Mouse (Mus musculus): ENCODE results near the gene Hmgcs1. TPM values are rescaled to one million over a fixed set of nuclear protein-coding genes. Genes with fewer than 3 reads are reported as not detected.

Gene Hmgcs1
- polyA plus RNA-seq (2015; fragmentation: Nextera tagmentation; extraction: Ambion mirVana) = 130 and 305 TPM in 2 replicates

GRCm38 (mm10) chr13:119690039-119690728 is at the start of gene Hmgcs1:
Gene Hmgcs1, plus strand, starts transcription at chr13:119690379.

DNA sequence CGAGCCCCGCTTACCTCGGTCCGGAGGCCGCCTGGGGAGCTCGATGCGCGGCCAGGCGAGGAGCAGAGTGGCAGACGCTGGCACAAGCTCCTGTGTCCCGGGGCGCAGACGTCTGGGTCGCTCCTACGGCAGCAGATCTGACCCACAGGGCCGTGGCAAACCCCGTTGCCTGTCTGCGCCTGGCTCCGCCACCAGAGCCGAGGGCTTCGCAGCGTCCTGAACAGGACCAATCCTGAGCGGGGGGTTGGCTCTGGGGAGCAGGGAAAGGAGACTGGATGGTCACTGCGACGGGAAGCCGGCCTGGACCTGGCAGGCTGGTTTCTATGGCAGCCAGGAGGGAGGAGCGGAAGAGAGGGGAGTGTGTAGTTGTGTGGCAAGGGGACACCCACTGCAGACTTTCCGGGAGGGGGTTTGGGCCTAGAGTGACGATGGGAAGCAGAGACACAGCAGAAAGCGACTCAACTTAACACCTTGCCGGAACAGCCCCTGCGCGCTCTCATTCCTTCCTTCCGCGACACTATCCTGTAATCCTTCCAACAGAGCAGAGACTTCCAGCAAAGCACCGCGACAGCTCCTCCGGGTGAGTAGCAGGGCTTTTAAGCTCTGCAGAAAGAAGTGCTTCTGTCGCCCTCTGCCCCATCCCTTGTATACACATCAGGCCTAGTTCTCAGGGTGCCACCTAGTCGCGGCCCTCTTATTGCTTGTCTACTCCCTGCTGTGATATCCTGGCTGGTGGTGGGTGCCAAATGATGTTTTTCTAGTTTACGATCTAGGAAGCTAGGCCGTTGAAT is 65.7 kb downstream of the Hmgcs1 start, which contains the start of gene Nim1k:
TSS of gene Nim1k (minus strand) at position 202 of the 791 bp plus-strand sequence.

Other genes starting within 250 kb of the Hmgcs1 start
- gene 4833420G17Rik, start 227.6 kb upstream of the Hmgcs1 start, polyA plus RNA-seq (2015; fragmentation: Nextera tagmentation; extraction: Ambion mirVana) = 23.1 and 23.8 TPM in 2 replicates
- 0.81 and 1.2 TPM in 2 replicates for gene Tmem267, start 202.3 kb upstream of the Hmgcs1 start, polyA plus RNA-seq (2015; fragmentation: Nextera tagmentation; extraction: Ambion mirVana)
- 1.1 and 1.4 TPM in 2 replicates for gene 3110070M22Rik, start 202.0 kb upstream of the Hmgcs1 start, polyA plus RNA-seq (2015; fragmentation: Nextera tagmentation; extraction: Ambion mirVana)
- not detected in 2 replicates for gene Ccl28, start 66.6 kb upstream of the Hmgcs1 start, polyA plus RNA-seq (2015; fragmentation: Nextera tagmentation; extraction: Ambion mirVana)
- gene Nim1k, start 65.5 kb downstream of the Hmgcs1 start, polyA plus RNA-seq (2015; fragmentation: Nextera tagmentation; extraction: Ambion mirVana) = 0.31 and 0.39 TPM in 2 replicates
- gene Zfp131, start 100.5 kb downstream of the Hmgcs1 start, polyA plus RNA-seq (2015; fragmentation: Nextera tagmentation; extraction: Ambion mirVana) = 17.9 and 22.7 TPM in 2 replicates
- gene AF067063, start 139.8 kb downstream of the Hmgcs1 start, polyA plus RNA-seq (2015; fragmentation: Nextera tagmentation; extraction: Ambion mirVana) = not detected in 2 replicates
- gene D13Ertd608e, start 145.6 kb downstream of the Hmgcs1 start, polyA plus RNA-seq (2015; fragmentation: Nextera tagmentation; extraction: Ambion mirVana) = not detected in 2 replicates
- gene Tcstv1, start 204.4 kb downstream of the Hmgcs1 start, polyA plus RNA-seq (2015; fragmentation: Nextera tagmentation; extraction: Ambion mirVana) = not detected in 2 replicates
- not detected in 2 replicates for gene Gm21761, start 238.9 kb downstream of the Hmgcs1 start, polyA plus RNA-seq (2015; fragmentation: Nextera tagmentation; extraction: Ambion mirVana)

Data from urinary bladder, postnatal 0 days (tissue).